Mouse (Mus musculus) frontal cortex, adult (tissue): ENCODE results near the gene Mgll.
A peak's percentile ranks its signal among the peaks of the same experiment; 100 is the strongest.

ENCODE experiments used
- ATAC-seq: cut with Nextera tagmentation; 2 replicates; pipeline ENCODE4 v1.9.2; 2017; ENCODE audit warnings: mild to moderate bottlenecking, moderate library complexity, mixed read lengths; ENCODE audit not compliant: low TSS enrichment

Gene Mgll

GRCm38 (mm10) chr6:88828206-88829009 is 104.2 kb downstream of the Mgll start:
- ATAC-seq = no peak

- ATAC-seq = no peak
Observed at GRCm38 (mm10) chr6:88829579-88829978, 105.4 kb downstream of the Mgll start.

GRCm38 (mm10) chr6:88830112-88830702 is 106.0 kb downstream of the Mgll start:
- no peak for ATAC-seq

- peak; percentile 39 for ATAC-seq
Observed at GRCm38 (mm10) chr6:88831456-88831855, 107.2 kb downstream of the Mgll start.

- no peak for ATAC-seq
Observed at GRCm38 (mm10) chr6:88832663-88833062, 108.5 kb downstream of the Mgll start.

GRCm38 (mm10) chr6:88833340-88834140 is 109.3 kb downstream of the Mgll start:
- ATAC-seq = no peak

GRCm38 (mm10) chr6:88835047-88835446 is 110.8 kb downstream of the Mgll start:
- no peak for ATAC-seq

GRCm38 (mm10) chr6:88836178-88836819 is 112.1 kb downstream of the Mgll start:
- ATAC-seq = no peak

- ATAC-seq = no peak
Observed at GRCm38 (mm10) chr6:88837999-88838398, 113.8 kb downstream of the Mgll start.

GRCm38 (mm10) chr6:88838613-88839012 is 114.4 kb downstream of the Mgll start:
- no peak for ATAC-seq

GRCm38 (mm10) chr6:88839135-88839970 is 115.1 kb downstream of the Mgll start:
- no peak for ATAC-seq

- no peak for ATAC-seq
Observed at GRCm38 (mm10) chr6:88840211-88840610, 116.0 kb downstream of the Mgll start.

- no peak for ATAC-seq
Observed at GRCm38 (mm10) chr6:88840791-88841513, 116.7 kb downstream of the Mgll start.

GRCm38 (mm10) chr6:88841514-88841780 is 117.2 kb downstream of the Mgll start:
- peak; percentile 18 for ATAC-seq

- peak; percentile 65 for ATAC-seq
Observed at GRCm38 (mm10) chr6:88841781-88842689, 117.8 kb downstream of the Mgll start, which contains the start of gene Abtb1. Abtb1 (minus strand) TSS chr6:88841984.

GRCm38 (mm10) chr6:88842731-88843151 is 118.5 kb downstream of the Mgll start:
- ATAC-seq = peak; percentile 21

GRCm38 (mm10) chr6:88843241-88843640 is 119.0 kb downstream of the Mgll start:
- peak; percentile 0; the same call in 1 of the 2 replicates for ATAC-seq

- ATAC-seq = no peak
Observed at GRCm38 (mm10) chr6:88843781-88844725, 119.8 kb downstream of the Mgll start.
